Mouse (Mus musculus) hindbrain, embryonic 13.5 days (tissue): Measurements from ENCODE around the gene Mfn2. TPM values are rescaled to one million over a fixed set of nuclear protein-coding genes. Genes with fewer than 3 reads are reported as not detected.
"Not testable (repeated sequence)": the region's sequence is repeated elsewhere in the genome, so short reads cannot be mapped to it uniquely, and the experiment has no call there.

Experiments
- ATAC-seq: fragments of 200-750 bp; cut with Nextera tagmentation; 2 replicates; pipeline ENCODE4 v1.8.0; 2017; ENCODE audit warnings: moderate TSS enrichment; ENCODE audit not compliant: low FRiP score
- H3K27ac ChIP-seq: fragments of 300-500 bp; sonication (generic); 2 replicates; pipeline ENCODE4 v1.5.1; 2015; ENCODE audit warnings: inconsistent platforms, mild to moderate bottlenecking, moderate library complexity
- H3K27me3 ChIP-seq: fragments of 300-500 bp; sonication (generic); 2 replicates; pipeline ENCODE4 v1.6.1; 2015; ENCODE audit warnings: mild to moderate bottlenecking, inconsistent platforms
- H3K36me3 ChIP-seq: fragments of 300-500 bp; sonication (generic); 2 replicates; pipeline ENCODE4 v1.6.1; 2015; ENCODE audit warnings: mild to moderate bottlenecking, inconsistent platforms
- H3K4me1 ChIP-seq: fragments of 300-500 bp; sonication (generic); replicated peaks from 2 replicates; pipeline ENCODE4 v1.6.1; 2015; ENCODE audit warnings: inconsistent platforms
- H3K4me2 ChIP-seq: fragments of 300-500 bp; sonication (generic); 2 replicates; pipeline ENCODE4 v1.6.1; 2015; ENCODE audit warnings: inconsistent platforms, mild to moderate bottlenecking, moderate library complexity
- H3K4me3 ChIP-seq: fragments of 300-500 bp; sonication (generic); 2 replicates; pipeline ENCODE4 v1.5.1; 2015; ENCODE audit warnings: mild to moderate bottlenecking, inconsistent platforms
- H3K9ac ChIP-seq: fragments of 300-500 bp; sonication (generic); 2 replicates; pipeline ENCODE4 v1.6.1; 2015; ENCODE audit warnings: mild to moderate bottlenecking, inconsistent platforms
- H3K9me3 ChIP-seq: fragments of 300-500 bp; sonication (generic); 2 replicates; pipeline ENCODE4 v1.6.1; 2016; ENCODE audit warnings: inconsistent platforms
- WGBS: fragments of 180-500 bp; shearing (Covaris S2); methylation state at CpG from one replicate; pipeline ENCODE4 v1.1.7; 2015; 5-methylcytosine and 5-hydroxymethylcytosine counted together
- polyA plus RNA-seq: library from polyadenylated mRNA; unstranded; fragments of >200 nt; fragmentation: Nextera tagmentation; extraction: Ambion mirVana; gene quantifications from 2 replicates; pipeline ENCODE4 v1.2.1, GENCODE M21; 2015

Mfn2 gene
- polyA plus RNA-seq, 1 experiment from 2014 or later: 82.6 TPM

GRCm38 (mm10) chr4:147883041-147883440 lies 21.5 kb downstream of the Mfn2 start:
- no peak overlapping the region for H3K4me3 ChIP-seq
- no peaks in the 10 kb centered on the region for H3K27me3 ChIP-seq
- 84% methylated on average over 6 of the region's 6 CpGs for WGBS
- H3K36me3 ChIP-seq: peaks cover 96% of the 10 kb centered on the region
- H3K4me1 ChIP-seq: no peaks in the 10 kb centered on the region
- ATAC-seq: no peak
- H3K9me3 ChIP-seq: no peaks in the 10 kb centered on the region
- no peak overlapping the region for H3K27ac ChIP-seq
- no peak overlapping the region for H3K9ac ChIP-seq
- H3K4me2 ChIP-seq: no peak overlapping the region

DNA sequence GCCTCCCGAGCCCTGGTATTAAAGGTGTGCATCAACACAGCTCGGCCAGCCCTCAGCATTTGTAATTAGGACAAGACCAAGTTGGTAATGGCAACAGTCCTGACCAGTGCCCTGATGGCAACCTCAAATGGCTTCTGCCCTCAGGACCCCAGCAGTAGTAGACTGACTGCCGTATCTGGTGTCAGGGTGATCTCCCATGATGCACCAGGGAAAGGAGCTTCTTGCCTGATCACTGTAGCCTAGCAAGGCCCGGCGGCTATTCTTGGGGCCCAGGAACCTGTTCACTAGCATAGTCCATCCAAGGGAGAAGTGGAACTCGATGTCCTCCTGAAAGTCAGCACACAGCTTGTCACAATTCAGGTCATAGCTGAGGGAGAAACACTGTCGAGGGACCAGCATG lies 22.7 kb downstream of the Mfn2 start:
- no peaks in the 10 kb centered on the region for H3K9me3 ChIP-seq
- no peak overlapping the region for H3K27ac ChIP-seq
- no peak overlapping the region for H3K9ac ChIP-seq
- peaks cover 93% of the 10 kb centered on the region for H3K36me3 ChIP-seq
- H3K4me3 ChIP-seq: no peak overlapping the region
- H3K4me2 ChIP-seq: no peak overlapping the region
- no peaks in the 10 kb centered on the region for H3K27me3 ChIP-seq
- H3K4me1 ChIP-seq: no peaks in the 10 kb centered on the region
- no peak for ATAC-seq
- WGBS: 95% methylated on average over 7 of the region's 7 CpGs

- H3K36me3 ChIP-seq: peaks cover 93% of the 10 kb centered on the region
- H3K9me3 ChIP-seq: no peaks in the 10 kb centered on the region
- no peak for ATAC-seq
- H3K4me3 ChIP-seq: no peak overlapping the region
- no peaks in the 10 kb centered on the region for H3K27me3 ChIP-seq
- 61% methylated on average over 5 of the region's 5 CpGs for WGBS
- H3K4me1 ChIP-seq: no peaks in the 10 kb centered on the region
- no peak overlapping the region for H3K9ac ChIP-seq
- no peak overlapping the region for H3K27ac ChIP-seq
- H3K4me2 ChIP-seq: no peak overlapping the region
Measured at GRCm38 (mm10) chr4:147879865-147880264, 24.6 kb downstream of the Mfn2 start.

- H3K4me1 ChIP-seq: no peaks in the 10 kb centered on the region
- H3K4me2 ChIP-seq: no peak overlapping the region
- H3K9ac ChIP-seq: no peak overlapping the region
- H3K27me3 ChIP-seq: no peaks in the 10 kb centered on the region
- WGBS: 81% methylated on average over 2 of the region's 2 CpGs
- no peaks in the 10 kb centered on the region for H3K9me3 ChIP-seq
- H3K4me3 ChIP-seq: no peak overlapping the region
- ATAC-seq: no peak
- H3K27ac ChIP-seq: no peak overlapping the region
- H3K36me3 ChIP-seq: peaks cover 94% of the 10 kb centered on the region
Measured at GRCm38 (mm10) chr4:147879456-147879855, 25.0 kb downstream of the Mfn2 start.

DNA sequence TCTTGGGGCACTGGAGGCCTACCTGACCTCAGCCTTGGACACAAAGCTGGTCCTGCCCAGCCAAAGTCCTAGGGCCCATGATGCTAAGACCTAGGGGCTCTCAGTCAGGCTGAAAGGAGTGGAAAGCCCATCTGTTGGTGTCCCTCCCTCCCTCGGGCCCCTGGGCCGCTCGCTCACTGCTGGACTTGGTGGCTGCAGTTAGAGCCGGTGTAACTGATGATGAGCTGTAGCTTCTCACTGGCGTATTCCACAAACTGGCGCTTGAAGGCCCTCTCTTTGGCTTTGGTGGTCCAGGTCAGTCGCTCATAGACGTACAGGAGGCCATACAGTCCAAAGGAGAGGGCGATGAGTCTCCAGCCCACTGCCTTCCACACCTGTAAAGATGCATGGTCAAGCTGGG lies 26.0 kb downstream of the Mfn2 start:
- no peak overlapping the region for H3K9ac ChIP-seq
- no peak for ATAC-seq
- no peaks in the 10 kb centered on the region for H3K9me3 ChIP-seq
- no peaks in the 10 kb centered on the region for H3K4me1 ChIP-seq
- 98% methylated on average over 9 of the region's 9 CpGs for WGBS
- H3K27me3 ChIP-seq: no peaks in the 10 kb centered on the region
- H3K4me2 ChIP-seq: no peak overlapping the region
- H3K27ac ChIP-seq: no peak overlapping the region
- no peak overlapping the region for H3K4me3 ChIP-seq
- H3K36me3 ChIP-seq: peaks cover 94% of the 10 kb centered on the region

GRCm38 (mm10) chr4:147875852-147876575 lies 28.5 kb downstream of the Mfn2 start:
- H3K36me3 ChIP-seq: peaks cover 92% of the 10 kb centered on the region
- ATAC-seq: no peak
- no peak overlapping the region for H3K4me3 ChIP-seq
- H3K27ac ChIP-seq: no peak overlapping the region
- no peaks in the 10 kb centered on the region for H3K4me1 ChIP-seq
- 92% methylated on average over 4 of the region's 4 CpGs for WGBS
- H3K27me3 ChIP-seq: no peaks in the 10 kb centered on the region
- H3K9ac ChIP-seq: no peak overlapping the region
- no peaks in the 10 kb centered on the region for H3K9me3 ChIP-seq
- no peak overlapping the region for H3K4me2 ChIP-seq

- WGBS: 13% methylated on average over 5 of the region's 5 CpGs
- Histone ChIP-seq H3K4me2 (peak overlapping the region; percentile 71), H3K36me3 (peaks cover 44% of the 10 kb centered on the region), H3K4me1 (peaks cover 26% of the 10 kb centered on the region), H3K27me3 (no peaks in the 10 kb centered on the region), H3K9me3 (no peaks in the 10 kb centered on the region), H3K4me3 (peak overlapping the region; percentile 79), H3K9ac (peak overlapping the region; percentile 69), H3K27ac (no peak overlapping the region; the same call in 1 of the 2 replicates)
- no peak for ATAC-seq
Measured at GRCm38 (mm10) chr4:147869238-147869637, 35.3 kb downstream of the Mfn2 start.

- ATAC-seq: peak; percentile 97
- H3K9me3 ChIP-seq: no peaks in the 10 kb centered on the region
- peak within 1 kb of the TSS; percentile 80 for H3K9ac ChIP-seq
- peak within 1 kb of the TSS; percentile 79 for H3K4me3 ChIP-seq
- H3K27ac ChIP-seq: peak within 1 kb of the TSS; percentile 83
- H3K4me2 ChIP-seq: peak within 1 kb of the TSS; percentile 71
- peaks cover 26% of the 10 kb centered on the region for H3K4me1 ChIP-seq
- peaks cover 41% of the 10 kb centered on the region for H3K36me3 ChIP-seq
- no peaks in the 10 kb centered on the region for H3K27me3 ChIP-seq
- WGBS: under 1% methylated on average over 30 of the region's 30 CpGs
Measured at GRCm38 (mm10) chr4:147868450-147869031, 36.0 kb downstream of the Mfn2 start, which contains the start of the genes Miip and Fv1. Gene Miip, minus strand, starts transcription at chr4:147868816. Gene Fv1, plus strand, starts transcription at chr4:147868979.

DNA sequence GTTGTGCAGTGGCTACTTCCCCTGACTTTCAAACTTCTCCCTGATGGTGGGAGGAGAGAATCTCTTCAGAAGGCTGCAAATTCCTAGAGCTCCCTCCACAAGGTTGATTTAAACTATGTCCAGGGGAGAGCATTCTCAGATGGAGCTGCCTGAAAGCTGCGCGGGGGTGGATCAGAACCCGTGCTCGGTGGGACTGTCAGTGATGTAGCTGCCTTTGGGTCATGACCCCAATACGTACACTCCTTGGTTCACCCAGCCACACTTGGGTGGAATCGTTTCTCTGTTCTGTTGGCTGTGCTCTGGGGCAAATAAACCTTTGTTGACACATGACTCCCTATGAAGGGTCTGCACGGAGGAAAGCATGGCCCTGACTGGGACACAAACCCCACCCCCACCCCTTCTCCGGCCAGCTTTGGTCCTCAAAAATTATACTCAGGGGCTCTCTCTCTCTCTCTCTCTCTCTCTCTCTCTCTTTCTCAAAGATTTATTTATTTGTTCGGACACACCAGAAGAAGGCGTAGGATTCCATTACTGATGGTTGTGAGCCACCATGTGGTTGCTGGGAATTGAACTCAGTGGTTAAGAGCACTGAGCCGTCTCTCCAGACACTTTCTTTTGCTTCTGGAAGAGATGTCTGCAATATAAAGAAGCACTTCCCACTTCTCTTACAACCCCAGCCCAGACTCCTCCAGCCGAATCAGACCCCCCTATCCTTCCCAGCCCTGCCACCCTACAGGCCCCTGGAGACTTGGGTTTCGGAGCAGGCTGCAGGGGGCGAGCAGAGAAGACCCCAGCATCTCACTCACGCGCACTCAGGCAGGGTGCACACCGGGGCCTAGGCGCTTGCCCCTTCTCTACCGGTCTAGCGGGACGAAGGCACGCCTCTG lies 36.7 kb downstream of the Mfn2 start:
- H3K4me2 ChIP-seq: peak overlapping the region; percentile 67
- H3K4me1 ChIP-seq: peaks cover 26% of the 10 kb centered on the region
- peak overlapping the region; percentile 79 for H3K4me3 ChIP-seq
- H3K27me3 ChIP-seq: no peaks in the 10 kb centered on the region
- ATAC-seq: peak; percentile 3; the same call in 1 of the 2 replicates
- H3K27ac ChIP-seq: peak overlapping the region; percentile 83
- H3K36me3 ChIP-seq: peaks cover 41% of the 10 kb centered on the region
- 4% methylated on average over 22 of the region's 22 CpGs for WGBS
- no peaks in the 10 kb centered on the region for H3K9me3 ChIP-seq
- peak overlapping the region; percentile 80 for H3K9ac ChIP-seq

- not testable (repeated sequence) for H3K27ac ChIP-seq, H3K9me3 ChIP-seq, H3K9ac ChIP-seq, H3K4me3 ChIP-seq, ATAC-seq, H3K4me2 ChIP-seq, H3K27me3 ChIP-seq
- 60% methylated on average over 3 of the region's 3 CpGs for WGBS
- peaks cover 41% of the 10 kb centered on the region for H3K36me3 ChIP-seq
- peaks cover 26% of the 10 kb centered on the region for H3K4me1 ChIP-seq
Measured at GRCm38 (mm10) chr4:147866793-147867192, 37.7 kb downstream of the Mfn2 start.

DNA sequence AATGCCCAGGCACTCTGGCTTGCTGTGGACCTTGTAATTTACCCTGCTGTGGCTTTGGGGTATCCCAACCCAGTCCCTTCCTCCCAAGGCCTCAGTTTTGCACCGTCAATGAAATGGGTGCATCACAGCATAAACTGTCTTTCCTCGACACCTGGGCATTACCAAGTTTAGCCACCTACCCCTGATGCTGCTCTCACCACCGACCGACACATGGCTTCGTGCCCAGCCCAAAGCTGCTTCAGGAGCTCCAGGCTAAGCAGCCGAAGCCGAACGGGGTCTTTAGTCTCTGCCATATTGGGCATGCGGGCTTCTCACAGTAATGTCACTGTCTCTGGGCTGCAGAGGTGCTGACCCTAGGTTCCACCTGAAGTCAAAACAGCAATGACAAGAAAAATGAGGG lies 38.4 kb downstream of the Mfn2 start:
- Histone ChIP-seq H3K36me3 (peaks cover 44% of the 10 kb centered on the region), H3K27me3 (no peaks in the 10 kb centered on the region), H3K9ac (no peak overlapping the region), H3K9me3 (no peaks in the 10 kb centered on the region), H3K27ac (no peak overlapping the region), H3K4me3 (no peak overlapping the region), H3K4me1 (peaks cover 26% of the 10 kb centered on the region), H3K4me2 (no peak overlapping the region)
- ATAC-seq: no peak
- WGBS: 97% methylated on average over 9 of the region's 9 CpGs

DNA sequence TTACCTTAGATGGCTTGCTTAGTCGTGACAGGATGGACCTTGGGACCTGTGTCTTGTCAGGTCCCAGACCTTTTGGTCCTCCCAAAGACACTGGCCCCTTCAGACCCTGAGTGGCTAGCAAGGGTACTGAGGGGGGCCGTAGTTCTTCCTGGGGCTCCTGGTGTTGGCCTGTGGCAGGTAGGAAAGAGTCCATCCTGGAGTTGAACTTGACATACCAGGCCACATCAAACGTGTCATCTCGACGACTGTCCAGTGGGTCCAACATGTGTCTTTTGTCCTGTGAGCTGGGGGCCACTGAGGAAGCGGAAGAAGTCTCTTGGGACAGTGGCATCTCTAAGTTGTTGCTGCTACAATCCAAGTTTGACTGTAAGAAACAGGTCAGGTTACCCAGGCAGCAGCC lies 38.9 kb downstream of the Mfn2 start:
- H3K4me1 ChIP-seq: peaks cover 24% of the 10 kb centered on the region
- H3K27ac ChIP-seq: no peak overlapping the region
- H3K9me3 ChIP-seq: no peaks in the 10 kb centered on the region
- WGBS: 96% methylated on average over 6 of the region's 6 CpGs
- H3K4me3 ChIP-seq: no peak overlapping the region
- no peak for ATAC-seq
- peaks cover 46% of the 10 kb centered on the region for H3K36me3 ChIP-seq
- H3K27me3 ChIP-seq: no peaks in the 10 kb centered on the region
- no peak overlapping the region for H3K9ac ChIP-seq
- no peak overlapping the region for H3K4me2 ChIP-seq
